Mouse (Mus musculus): ENCODE results near the gene Trit1.

DNA sequence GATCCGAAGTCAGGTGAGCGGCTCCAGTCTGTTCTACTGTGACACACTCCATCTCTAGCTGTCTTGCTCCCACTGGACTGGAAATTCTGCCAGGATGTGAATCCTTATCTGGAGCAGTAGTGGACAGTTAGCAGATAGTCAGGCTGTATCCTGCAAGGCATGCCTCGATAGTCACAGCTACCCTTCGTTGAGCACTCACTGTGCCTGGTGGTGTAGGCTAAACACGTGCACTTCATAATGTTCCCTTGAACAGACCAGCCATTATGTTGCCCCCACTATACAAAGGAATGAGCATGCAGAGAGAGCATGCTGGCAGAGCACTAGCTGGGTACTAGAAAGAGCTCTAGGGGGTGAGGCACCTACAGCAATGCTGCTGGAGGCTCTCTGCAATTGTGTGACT is 45.3 kb downstream of the Trit1 start:
- TF ChIP-seq CTCF (conservative IDR thresholded peaks at IDR 0.05; ENCODE audit: low read length) (no peak), POU5F1 (IDR thresholded peaks at IDR 0.05; ENCODE audit: borderline replicate concordance, low read length) (no peak)

Data from E14TG2a.4 (cell line).